Mouse (Mus musculus): ENCODE data around the gene Gm17660. TPM values are rescaled to one million over a fixed set of nuclear protein-coding genes. Genes with fewer than 3 reads are reported as not detected.

The Gm17660 gene
- total RNA-seq (2023), result not detected in 2 replicates

DNA sequence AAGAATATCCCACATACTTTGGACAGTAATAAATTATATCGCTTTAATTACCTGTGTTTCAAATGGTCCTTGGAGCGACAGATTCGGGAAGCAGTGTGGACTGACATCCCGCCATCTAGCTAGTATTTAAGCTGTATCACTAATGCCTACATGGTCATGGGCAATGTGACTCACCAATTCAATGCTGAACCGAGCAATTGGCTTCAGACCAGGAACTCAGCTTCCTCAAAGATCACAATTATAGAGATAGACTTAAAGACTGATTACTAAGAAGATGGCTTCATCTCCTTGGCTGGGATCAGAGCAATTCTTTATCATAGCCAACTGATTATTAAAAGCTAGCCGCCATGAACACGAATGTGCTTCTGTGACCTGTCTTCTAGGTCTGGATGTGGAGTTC is at the start of gene Gm17660:
TSS of gene Gm17660 (minus strand) at position 101 of the 400 bp plus-strand sequence.

GRCm38 (mm10) chr5:104113491-104114172 is 36.2 kb upstream of the Gm17660 start, which contains the start of gene Sparcl1:
TSS of gene Sparcl1 (minus strand) at chr5:104113733.

GRCm38 (mm10) chr5:104046256-104047199 is 30.9 kb downstream of the Gm17660 start, which contains the start of gene Nudt9:
TSS of gene Nudt9 (plus strand) at chr5:104046306.

GRCm38 (mm10) chr5:104021597-104022378 is 55.6 kb downstream of the Gm17660 start, which contains the start of gene Hsd17b11:
TSS of gene Hsd17b11 (minus strand) at chr5:104021919.

Other genes with a start within 250 kb of the Gm17660 start
- 0.32 and 0.47 TPM in 2 replicates for gene Klhl8, start 166.3 kb downstream of the Gm17660 start, total RNA-seq (2023)
- not detected in 2 replicates for gene Hsd17b13, start 100.2 kb downstream of the Gm17660 start, total RNA-seq (2023)
- 154 and 170 TPM in 2 replicates for gene Hsd17b11, start 55.7 kb downstream of the Gm17660 start, total RNA-seq (2023)
- gene Nudt9, start 31.3 kb downstream of the Gm17660 start, total RNA-seq (2023), result 10.5 and 11.8 TPM in 2 replicates
- gene Sparcl1, start 36.1 kb upstream of the Gm17660 start, total RNA-seq (2023), result not detected in 2 replicates
- gene Dspp, start 93.1 kb upstream of the Gm17660 start, total RNA-seq (2023), result not detected in 2 replicates
- gene Dmp1, start 125.0 kb upstream of the Gm17660 start, total RNA-seq (2023), result not detected in 2 replicates
- gene Ibsp, start 221.6 kb upstream of the Gm17660 start, total RNA-seq (2023), result 0.75 and 1.4 TPM in 2 replicates
- gene Mepe, start 247.7 kb upstream of the Gm17660 start, total RNA-seq (2023), result not detected in 2 replicates

Data from neutrophil, adult 65 days (primary cell).